Mouse (Mus musculus) liver, adult 2 months (tissue): ENCODE measurements around the gene Atp6v1e2.

Source experiments
- CTCF ChIP-seq: fragments of 200-500 bp; IDR thresholded peaks from 2 replicates; pipeline ENCODE4 v1.5.1; 2011; ENCODE audit warnings: low read depth, low read length, control low read depth
- POLR2A ChIP-seq: fragments of 200-500 bp; IDR thresholded peaks from 2 replicates; pipeline ENCODE4 v1.6.1; 2011; ENCODE audit warnings: low read length, control low read depth; ENCODE audit not compliant: insufficient read depth; ENCODE audit errors: extremely low read depth

DNA sequence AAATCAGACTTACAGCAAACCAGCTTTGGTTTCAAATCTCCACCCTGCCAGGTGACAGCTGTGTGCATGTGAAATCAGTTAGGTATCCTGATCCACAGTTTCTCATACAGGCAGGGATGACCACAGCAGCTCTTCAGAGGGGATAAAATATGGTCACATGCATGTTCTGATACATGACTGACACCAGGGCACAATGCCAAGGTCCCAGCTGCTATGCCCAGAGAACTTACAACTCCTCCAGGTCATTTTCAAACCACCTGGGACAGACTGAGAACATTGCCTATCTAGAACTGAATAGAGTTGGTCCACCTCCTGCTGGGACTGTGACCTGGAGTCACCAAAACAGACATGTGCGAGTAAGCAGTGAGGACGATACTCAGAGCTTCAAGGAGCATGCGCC is 40.6 kb downstream of the Atp6v1e2 start:
- TF ChIP-seq POLR2A = no peak
- no peak for TF ChIP-seq CTCF
